Mouse (Mus musculus): ENCODE measurements around the gene Pip5k1c.

The Pip5k1c gene

GRCm38 (mm10) chr10:81292554-81293333 lies at the start of gene Pip5k1c:
Pip5k1c (plus strand) TSS chr10:81292963.
- CTCF ChIA-PET, result interaction anchor here (0.6 to 1.8 kb wide), 4 partner anchors 9 to 25 kb away, joined by 3 to 7 read pairs (median 3); no protein-coding TSS in a partner anchor

- CTCF ChIA-PET, result interaction anchor here (1.1 kb wide), 1 partner anchor 8 kb away, joined by 6 read pairs; no protein-coding TSS in a partner anchor
Observed at GRCm38 (mm10) chr10:81244146-81244545, 48.6 kb upstream of the Pip5k1c start.

GRCm38 (mm10) chr10:81244595-81244994 lies 48.2 kb upstream of the Pip5k1c start:
- CTCF ChIA-PET, result interaction anchor here (1.1 kb wide), 1 partner anchor 9 kb away, joined by 6 read pairs; no protein-coding TSS in a partner anchor

GRCm38 (mm10) chr10:81245166-81245565 lies 47.6 kb upstream of the Pip5k1c start:
- CTCF ChIA-PET, result no interaction called here

- CTCF ChIA-PET, result interaction anchor here (0.6 kb wide), 1 partner anchor 57 kb away, joined by 6 read pairs; no protein-coding TSS in a partner anchor
Observed at GRCm38 (mm10) chr10:81247804-81248203, 45.0 kb upstream of the Pip5k1c start.

GRCm38 (mm10) chr10:81249442-81249841 lies 43.3 kb upstream of the Pip5k1c start:
- CTCF ChIA-PET, result no interaction called here

- CTCF ChIA-PET, result no interaction called here
Observed at GRCm38 (mm10) chr10:81252424-81253419, 40.0 kb upstream of the Pip5k1c start, which contains the start of gene Matk. Matk (plus strand) TSS chr10:81252935.

GRCm38 (mm10) chr10:81254886-81255285 lies 37.9 kb upstream of the Pip5k1c start:
- CTCF ChIA-PET, result no interaction called here

- CTCF ChIA-PET, result interaction anchor here (0.6 to 1.9 kb wide), 2 partner anchors 13 to 31 kb away, joined by 3 to 5 read pairs; no protein-coding TSS in a partner anchor
Observed at GRCm38 (mm10) chr10:81257158-81258039, 35.4 kb upstream of the Pip5k1c start.

- CTCF ChIA-PET, result no interaction called here
Observed at GRCm38 (mm10) chr10:81259225-81259884, 33.4 kb upstream of the Pip5k1c start.

- CTCF ChIA-PET, result no interaction called here
Observed at GRCm38 (mm10) chr10:81261025-81261424, 31.7 kb upstream of the Pip5k1c start.

GRCm38 (mm10) chr10:81265540-81265939 lies 27.2 kb upstream of the Pip5k1c start:
- CTCF ChIA-PET, result no interaction called here

- CTCF ChIA-PET, result interaction anchor here (0.6 to 1.8 kb wide), 3 partner anchors 22 to 1412 kb away, joined by 3 to 5 read pairs (median 4); partner anchors contain the start of gene Ptbp1
Observed at GRCm38 (mm10) chr10:81266211-81267105, 26.3 kb upstream of the Pip5k1c start, which contains the start of the genes Mrpl54 and Apba3. Mrpl54 (minus strand) TSS chr10:81266934. Apba3 (plus strand) TSS chr10:81266960.

GRCm38 (mm10) chr10:81268056-81268455 lies 24.7 kb upstream of the Pip5k1c start:
- CTCF ChIA-PET, result interaction anchor here (1.8 kb wide), 1 partner anchor 21 kb away, joined by 5 read pairs; no protein-coding TSS in a partner anchor

- CTCF ChIA-PET, result no interaction called here
Observed at GRCm38 (mm10) chr10:81268643-81269412, 23.9 kb upstream of the Pip5k1c start.

GRCm38 (mm10) chr10:81272356-81272755 lies 20.4 kb upstream of the Pip5k1c start:
- CTCF ChIA-PET, result no interaction called here

- CTCF ChIA-PET, result no interaction called here
Observed at GRCm38 (mm10) chr10:81273842-81274241, 18.9 kb upstream of the Pip5k1c start.

GRCm38 (mm10) chr10:81277676-81278075 lies 15.1 kb upstream of the Pip5k1c start:
- CTCF ChIA-PET, result interaction anchor here (0.7 kb wide), 1 partner anchor 46 kb away, joined by 3 read pairs; no protein-coding TSS in a partner anchor
